Mouse (Mus musculus): ENCODE data around the gene Hnrnpa2b1.

- TF ChIP-seq CTCF (IDR thresholded peaks at IDR 0.05; ENCODE audit: extremely low read depth, insufficient read length, insufficient replicate concordance, low read depth, low read length) (no peak), POLR2A (IDR thresholded peaks at IDR 0.05; ENCODE audit: low read depth, low read length) (no peak)
Measured at GRCm38 (mm10) chr6:51454949-51455348, 14.7 kb downstream of the Hnrnpa2b1 start.

All from small intestine, adult 2 months (tissue).